Mouse (Mus musculus) kidney, postnatal 10 days (tissue): ENCODE measurements around the gene Ubxn10.
A peak's percentile ranks its signal among the peaks of the same experiment; 100 is the strongest.

Source experiments
- DNase-seq: peaks from one replicate; pipeline ENCODE4 v3.0.0; 2021; ENCODE audit warnings: mixed read lengths

Gene Ubxn10

DNA sequence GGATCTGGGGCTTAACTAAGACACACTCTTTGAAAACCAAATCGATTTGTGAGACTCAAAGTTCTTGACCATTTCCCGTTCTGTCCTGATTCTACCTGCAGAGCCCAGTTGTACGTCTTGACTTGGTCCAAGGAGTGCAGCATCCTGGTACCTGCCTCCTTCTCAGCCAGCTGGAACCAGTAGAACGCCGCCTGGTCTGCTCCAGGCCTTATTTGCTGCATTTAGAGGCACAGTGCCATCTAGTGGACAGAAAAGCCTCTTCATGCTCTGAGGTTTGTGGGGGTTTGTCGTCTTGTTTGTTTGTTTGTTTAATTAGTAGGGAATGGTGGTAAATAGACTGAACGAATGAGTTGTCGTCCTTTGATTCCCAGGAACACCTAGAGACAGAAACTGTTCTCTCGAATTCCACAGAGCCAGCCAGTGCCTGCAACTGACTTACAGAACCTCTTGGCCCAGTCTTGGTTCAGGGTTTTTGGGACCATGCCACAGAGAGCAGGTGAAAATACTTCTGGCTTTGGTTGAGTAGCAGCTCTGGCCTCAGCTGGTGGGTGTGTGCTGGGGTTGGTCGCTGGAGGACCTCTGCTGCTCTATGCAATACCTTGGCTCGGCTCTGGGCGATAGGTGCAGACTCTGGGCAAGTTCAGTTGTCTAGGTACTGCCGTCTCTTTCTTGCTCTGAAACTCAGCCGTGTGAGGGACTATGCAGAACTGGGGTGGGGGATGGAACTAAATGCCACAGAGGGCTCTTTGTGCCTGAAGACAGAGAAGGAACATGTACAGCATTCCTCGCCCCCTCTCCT is 36.6 kb downstream of the Ubxn10 start:
- peak; percentile 81 for DNase-seq

DNA sequence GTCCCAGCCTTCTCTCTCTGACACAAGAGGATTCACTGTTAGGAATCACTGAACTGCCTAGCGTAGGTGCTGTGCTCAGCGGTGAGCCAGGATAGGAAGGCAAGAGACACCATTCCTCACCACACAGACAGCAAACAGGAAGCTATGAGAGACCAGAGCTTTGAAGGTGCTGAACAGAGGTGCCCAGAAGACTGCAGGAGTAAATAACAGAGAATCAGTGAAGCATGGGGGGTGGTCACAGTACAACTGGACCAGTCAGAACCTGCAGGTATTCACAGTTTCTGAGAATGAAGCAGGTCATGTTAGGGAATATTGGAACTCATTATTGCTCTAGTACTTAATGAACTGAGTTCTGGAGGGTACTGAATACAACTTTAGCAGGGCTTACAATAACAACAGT is 38.7 kb downstream of the Ubxn10 start:
- no peak for DNase-seq

DNA sequence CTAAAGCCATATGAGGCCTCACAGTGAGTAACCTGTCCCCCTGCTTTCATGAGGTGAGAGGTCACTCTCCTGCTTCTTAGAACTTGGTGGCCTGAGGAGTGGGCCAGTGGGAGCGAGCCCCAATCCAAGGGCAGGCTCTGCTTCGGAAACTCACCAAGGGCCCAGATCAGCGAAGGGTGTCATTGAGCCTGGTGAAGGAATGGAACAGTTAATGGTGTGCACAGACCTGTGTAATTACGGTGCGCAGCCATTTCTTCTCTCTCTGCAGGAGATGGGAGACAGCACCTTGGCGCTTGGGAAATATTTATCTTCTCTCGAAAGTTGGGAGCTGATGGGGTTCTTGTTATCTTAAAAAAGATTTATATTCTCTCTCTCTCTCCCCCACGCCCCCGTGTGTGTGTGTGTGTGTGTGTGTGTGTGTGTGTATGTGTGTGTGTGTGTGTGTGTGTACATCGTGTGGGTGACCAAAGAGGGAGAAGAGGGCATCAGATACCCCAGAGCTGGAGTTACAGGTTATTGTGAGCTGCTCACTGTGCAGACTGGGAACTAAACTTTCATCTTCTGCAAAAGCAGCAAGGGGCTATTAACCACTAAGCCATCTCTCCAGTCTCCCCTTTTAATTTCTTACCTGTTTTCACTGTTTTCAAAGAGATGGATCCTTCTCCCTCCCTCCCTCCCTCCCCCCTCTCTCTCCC is 39.7 kb downstream of the Ubxn10 start:
- no peak for DNase-seq

DNA sequence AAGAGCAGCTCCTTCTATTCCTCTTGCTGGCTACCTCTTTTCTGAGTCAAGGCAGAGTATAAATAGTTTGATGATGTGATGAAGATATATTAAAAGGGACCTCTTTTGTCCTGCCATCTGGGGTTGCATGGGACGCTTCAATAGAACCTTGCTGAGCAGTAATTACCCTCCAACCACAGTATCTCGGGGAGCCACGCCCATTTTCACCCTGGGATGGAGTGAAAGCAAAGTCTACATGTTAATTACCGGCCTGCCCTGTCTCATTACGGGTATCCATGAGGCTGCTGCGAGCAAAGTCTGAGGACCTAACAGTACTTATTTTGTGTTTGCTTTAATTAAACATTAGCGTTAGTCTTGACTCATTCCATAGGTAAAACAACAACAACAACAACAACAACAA is 40.2 kb downstream of the Ubxn10 start:
- peak; percentile 55 for DNase-seq

DNA sequence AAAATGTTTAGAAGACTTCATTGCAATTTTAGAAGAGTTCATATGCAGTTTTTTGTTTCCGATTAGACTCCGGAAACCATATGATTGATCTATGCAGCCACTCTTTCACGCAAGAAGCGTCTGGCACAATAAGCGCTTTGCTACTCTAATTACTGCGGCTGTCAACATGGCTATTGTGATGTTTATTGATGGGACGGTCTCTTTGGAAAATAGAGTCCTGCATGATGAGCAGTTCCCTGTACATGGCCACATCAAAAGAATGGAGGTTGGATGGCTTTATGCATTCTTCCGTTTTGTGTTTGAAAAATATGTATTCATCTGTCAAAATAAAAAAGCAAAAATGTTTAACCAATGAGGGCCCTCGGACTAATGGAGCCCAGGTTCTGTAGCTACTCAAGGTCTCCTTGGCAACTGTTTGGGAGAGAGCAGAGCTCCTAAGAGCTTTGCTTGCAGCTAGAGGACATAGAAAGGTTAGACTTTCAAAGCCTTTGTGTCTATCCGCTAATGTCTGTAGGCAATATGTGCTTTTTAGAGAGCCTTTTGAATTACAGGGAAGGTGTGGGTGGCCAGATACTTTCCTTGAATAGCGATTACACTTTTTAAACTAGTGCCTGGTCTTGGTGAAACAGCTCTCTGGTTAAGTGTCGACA is 43.8 kb downstream of the Ubxn10 start:
- no peak for DNase-seq

DNA sequence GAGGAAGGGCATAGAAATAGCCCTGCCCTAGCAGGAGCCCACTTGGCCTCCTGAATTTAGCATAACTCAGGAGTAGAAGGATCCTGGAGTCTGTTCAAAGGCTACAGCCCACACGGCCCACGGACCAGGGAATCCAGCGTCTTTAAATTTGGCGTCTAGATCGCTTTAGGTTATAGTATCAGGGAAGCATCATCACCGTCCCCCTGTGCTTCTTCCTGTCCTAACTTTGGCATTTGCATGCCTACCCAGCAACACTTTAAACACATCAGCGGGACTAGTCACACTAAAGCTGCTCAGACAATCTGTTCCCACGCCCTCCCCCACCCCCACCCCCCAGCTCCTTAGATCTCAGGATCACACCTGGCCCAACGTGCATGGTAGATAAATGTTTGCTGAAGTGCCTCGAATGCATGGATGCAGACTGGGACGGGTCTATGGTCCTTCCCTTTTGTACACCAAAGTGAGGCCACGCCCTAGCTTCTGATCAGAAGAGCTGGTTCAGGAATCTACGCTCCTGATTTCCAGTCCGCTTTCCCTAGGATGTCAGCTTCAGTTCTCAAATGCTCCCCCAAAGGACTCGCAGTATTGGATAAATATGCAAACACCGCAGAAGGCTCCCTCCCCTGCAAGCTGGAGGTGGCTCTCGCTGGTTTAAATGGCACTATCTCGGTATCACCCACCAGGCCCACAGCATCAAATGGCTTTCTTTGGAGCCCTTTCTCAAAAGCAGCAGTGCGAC is 45.4 kb downstream of the Ubxn10 start:
- DNase-seq, result no peak

DNA sequence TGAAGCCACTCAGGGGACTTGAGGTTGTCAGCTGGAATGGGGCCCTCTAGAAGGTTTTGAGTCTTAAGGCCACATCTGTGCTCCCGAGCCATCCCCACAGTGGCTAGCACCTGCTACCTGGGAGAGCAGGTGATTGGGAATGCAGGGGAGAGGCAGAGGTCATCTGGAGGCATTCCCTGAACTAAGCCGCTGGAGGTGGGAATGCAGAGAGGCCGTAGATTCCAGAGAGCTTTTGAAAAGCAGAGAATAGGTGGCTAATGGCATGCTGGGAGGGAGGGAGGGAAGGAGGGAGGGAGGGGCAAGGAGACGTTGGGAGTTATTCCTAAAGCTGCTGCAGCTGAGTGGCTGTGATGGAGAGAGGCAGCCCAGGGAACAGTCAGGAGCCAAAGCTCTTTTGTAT is 46.4 kb downstream of the Ubxn10 start:
- DNase-seq, result no peak

DNA sequence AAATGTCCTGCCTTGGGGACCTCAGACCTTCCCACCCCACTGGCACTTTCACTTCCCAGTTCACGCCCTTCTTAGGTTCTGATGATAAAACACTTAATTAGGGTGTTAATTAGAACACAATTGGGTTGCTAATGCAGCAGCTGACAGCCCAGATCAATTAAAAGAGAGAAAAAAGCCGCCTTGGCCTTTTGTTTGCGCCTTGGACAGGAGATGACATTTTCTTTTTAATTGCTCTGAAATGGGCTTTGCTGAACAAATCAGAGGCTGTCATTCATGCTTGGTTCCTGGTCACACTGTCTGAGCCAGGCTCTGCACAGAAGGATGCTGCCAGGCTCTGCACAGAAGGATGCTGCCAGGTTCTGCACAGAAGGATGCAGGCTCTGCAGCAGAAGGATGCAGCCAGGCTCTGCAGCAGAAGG is 47.9 kb downstream of the Ubxn10 start:
- no peak for DNase-seq

DNA sequence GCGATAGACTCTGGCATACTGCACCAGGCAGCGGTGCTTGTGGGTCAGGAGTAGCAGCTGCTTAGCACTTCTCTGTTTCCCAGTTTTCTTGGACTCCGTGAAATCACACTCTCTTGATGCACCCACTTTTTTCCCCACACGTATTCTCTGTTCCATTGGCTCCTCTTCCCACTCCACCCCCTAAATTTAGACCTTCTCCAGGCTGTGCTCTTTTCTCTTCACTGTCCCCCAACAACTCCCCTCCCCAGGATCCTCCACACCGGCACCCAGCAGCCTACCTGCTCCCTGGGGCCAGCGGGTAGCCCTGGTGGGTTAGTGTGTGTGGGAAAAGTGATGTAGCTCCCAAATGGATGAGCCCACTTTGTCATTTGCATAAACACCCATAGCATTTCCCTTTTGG is 51.2 kb downstream of the Ubxn10 start:
- no peak for DNase-seq

DNA sequence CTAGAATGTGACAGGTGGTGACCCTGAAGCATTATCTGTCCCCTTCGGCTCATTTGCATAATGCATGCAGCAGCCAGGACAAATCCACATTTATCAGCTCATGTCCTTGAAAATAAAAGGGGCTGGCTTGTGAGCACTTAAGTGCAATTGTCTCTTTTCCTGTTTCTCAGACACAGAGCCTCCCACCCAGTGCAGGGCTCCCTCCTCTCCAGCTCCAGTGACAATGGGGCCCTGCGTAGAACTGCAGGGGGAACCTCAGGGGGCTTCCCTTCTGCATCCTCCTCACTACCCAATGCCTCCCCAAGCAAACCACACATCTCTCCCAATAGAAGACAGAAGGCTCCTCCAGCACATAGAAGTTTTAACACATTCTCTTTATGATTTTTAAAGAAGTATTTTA is 54.2 kb downstream of the Ubxn10 start:
- DNase-seq, result no peak

DNA sequence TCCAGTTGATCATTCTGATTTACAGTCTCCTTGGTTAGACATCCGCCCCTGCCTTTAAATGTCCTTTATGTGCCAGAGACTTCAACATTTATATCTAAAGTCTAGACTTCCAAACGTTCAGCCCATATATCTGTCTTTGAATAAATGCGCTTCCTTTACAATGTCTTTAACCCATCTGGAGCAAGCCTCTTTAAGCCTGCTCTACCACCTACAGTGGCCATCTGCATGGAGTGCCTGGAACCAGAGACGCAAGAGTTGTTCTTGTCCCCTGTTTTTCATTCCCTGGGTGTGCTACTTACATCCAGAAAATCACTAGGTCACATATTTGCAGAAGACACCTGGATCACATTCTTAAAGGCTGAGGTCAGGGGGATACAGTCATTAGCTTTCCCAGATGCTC is 56.8 kb downstream of the Ubxn10 start:
- no peak for DNase-seq

DNA sequence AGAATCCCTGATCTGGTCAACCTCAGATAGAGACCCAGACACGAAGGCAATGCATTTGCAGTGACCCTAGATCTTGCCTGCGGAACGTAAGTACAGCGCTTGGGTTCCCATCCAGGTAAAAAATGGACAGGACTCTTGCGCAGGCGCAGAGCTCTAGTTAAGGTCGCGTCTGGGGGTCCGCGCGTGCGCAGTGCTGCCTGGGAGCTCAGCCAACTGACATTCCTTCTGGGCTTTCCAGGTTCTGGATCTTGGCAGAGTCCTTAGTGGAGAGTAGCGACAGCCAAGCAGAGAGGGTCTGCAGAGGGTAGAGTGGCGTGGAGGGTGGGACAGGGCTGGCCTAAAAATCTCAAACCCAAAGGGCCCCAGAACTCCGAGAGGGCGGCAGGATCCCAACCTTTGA is 59.4 kb downstream of the Ubxn10 start:
- DNase-seq, result peak; percentile 27

DNA sequence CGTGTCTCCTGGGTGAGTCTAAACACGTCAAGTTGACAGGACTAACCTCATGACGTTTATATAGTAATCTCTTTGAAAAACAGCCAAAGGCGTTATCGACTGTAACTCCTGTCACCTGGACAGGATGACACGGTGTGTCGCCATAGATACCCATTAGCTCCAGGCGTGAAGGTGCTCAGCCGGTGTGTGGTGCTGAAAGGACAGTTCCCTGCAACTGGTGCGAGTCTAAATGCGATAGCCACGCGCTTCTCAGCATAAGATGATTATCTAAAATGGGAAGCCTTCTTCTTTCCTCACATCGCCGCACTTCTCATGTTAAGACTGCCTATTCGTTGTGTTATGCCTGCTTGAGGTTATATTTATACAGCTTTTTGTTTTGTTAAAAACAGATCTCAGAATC is 60.5 kb downstream of the Ubxn10 start:
- peak; percentile 75 for DNase-seq

DNA sequence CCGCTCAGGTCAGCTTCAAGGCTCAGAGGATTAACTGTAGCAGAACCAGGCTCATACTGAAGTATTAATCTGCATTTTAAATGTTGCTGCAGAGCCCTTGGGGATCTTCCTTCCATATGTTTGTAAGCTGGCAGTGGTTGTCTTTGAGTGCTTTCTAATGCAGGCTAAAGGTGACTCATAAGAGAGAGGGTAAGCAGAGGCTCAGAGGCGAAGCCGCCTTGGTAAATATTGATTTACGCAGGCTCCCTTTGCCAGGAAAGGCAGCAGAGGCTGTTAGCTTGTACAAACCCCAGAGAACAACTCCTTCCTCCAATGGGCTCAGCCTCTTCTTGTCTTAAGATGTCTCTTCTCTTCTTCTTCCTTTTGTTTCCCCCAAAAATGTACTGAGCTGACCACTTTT is 64.8 kb downstream of the Ubxn10 start:
- no peak for DNase-seq

DNA sequence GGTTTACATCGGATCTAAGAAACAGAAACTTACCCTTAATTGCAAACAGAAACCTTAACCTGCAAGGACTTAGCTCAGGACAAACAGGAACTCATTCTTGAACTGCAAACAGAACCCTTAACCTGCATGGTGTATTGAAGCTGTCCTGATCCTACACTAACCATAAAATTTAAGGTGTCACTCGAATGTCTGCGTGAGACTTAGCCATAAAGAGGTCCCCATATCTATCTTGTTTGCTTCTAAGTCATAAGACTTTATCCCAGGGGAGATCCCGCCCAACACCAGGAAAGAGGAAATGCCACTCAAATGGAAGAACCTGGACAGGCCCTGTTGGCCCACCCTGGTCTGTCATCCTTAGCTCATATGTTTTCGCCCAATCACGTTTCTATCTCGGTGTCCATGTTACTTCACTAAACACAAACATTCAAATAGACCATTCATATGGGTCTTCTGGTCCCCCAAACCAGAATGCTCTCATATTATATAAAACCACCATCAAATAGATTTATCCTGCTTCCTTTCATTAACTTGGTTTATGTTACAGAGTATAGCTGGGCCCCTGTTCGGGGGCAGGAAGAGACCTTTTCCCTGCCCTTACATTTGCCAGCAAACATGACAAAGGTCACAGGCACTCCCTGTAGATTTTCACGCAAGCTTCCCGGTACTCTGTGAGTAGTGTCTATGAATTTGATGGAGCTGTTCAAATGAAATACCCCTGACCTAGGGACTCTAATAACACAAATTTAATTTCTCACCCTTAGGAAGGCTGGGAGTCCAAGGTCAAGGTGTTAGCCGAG is 66.7 kb downstream of the Ubxn10 start:
- no peak for DNase-seq

DNA sequence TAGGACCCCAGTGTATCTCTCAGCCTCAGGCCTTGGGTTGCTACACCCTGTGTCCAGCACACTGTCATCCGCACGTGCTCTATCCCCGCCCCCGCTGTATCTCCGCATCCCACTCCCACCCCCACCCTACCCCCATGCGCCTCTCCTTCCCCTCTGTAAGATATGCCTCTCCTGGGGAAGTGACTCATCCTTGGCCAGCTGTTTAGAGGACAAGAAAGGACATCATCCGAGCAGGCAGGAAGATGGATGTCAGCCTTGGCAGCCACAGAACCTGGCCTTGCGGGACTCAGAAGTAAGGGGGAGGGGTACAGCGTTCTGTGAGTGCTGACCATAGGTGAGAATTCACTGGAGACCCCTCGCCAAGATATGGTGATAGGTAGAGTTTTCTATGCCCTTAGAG is 70.4 kb downstream of the Ubxn10 start:
- peak; percentile 18 for DNase-seq

DNA sequence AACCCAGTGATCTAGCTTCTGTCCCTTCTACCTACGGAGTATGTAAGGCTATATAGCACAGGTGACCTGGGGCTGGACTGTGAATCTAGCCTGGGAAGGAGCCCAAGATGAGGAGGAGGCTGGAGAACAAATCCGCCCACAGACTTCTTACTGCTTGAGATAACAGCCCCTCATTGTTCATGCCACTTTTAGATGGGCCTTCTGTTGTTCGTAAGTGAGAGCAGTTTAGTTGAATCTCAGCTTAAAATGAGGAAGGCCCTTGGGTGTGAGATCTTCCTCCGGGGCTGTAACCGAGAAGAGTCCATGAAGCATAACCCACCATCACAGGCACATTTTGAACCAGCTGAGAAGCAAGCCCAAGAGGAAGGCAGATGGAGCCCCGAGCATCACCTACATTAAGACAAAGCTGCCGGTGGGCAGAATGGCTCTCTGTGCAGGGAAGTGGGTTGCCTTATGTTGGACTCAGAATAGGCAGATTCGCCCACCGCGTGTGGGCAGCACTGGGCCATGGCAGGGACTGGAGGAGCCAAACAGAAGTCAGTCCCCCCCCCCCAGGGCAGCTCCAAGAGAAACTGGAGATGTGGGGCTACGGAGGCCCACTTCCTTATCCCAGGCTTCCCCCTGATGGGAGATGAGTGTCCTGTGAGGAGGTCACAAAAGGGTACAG is 76.9 kb downstream of the Ubxn10 start:
- no peak for DNase-seq
